Mouse (Mus musculus): ENCODE results near the gene Idua.

DNA sequence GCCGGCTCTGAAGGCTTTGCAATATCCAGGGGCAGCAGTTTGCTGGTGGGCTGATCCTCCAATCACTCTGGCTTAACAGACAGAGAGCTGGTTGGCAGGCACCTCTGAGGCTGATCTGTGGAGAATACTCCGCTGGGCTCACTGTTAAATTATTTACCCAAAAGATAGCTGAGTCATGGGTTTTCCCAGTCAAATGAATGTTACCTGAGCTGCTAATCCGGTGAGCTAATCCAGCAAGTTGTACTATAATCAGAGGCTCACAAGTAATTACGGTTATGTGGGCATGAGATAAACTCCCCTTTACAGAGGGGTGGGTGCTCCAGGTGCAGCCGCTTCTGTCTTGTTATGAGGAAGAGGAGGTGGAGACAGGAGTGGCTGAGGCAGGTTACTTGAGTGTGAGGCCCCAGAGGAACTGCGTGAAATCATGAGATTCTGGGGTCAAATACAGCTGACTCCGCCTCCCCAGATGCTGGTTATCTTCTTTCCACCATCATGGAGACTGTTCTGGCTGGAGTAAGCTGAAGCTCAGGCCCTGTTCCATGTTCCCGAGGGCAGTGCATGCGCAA lies 15.2 kb downstream of the Idua start, which contains the start of gene Slc26a1:
- TF ChIP-seq CTCF (IDR thresholded peaks at IDR 0.05; ENCODE audit: low read depth, low read length) (no peak), POLR2A (IDR thresholded peaks at IDR 0.05; ENCODE audit: extremely low read depth, insufficient read depth, low read length) (no peak)
